Mouse (Mus musculus): ENCODE data around the gene N4bp2.

DNA sequence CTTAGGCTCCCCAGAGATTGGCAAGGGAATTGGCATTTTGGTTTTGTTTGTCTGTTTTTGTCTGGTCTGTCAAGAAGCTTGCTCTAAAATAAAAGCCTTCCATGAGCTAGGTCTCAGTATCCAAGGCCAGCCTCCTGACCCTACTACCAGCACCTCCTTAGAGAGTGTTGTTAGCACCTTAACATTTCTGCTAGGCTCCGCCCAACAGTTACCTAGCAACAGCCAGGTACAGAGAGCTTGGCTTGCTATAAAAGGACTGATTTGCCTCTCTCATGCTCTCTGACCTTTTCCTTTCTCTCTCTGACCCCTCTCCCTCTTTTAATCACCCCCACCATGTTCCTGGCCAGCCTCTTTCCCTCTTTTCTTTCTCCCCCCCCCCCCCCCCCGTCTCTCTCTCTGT lies 14.9 kb upstream of the N4bp2 start:
- TF ChIP-seq SMC3 (IDR thresholded peaks at IDR 0.05; ENCODE audit: low read depth, low read length), result no peak
- TF ChIP-seq KAT2A (conservative IDR thresholded peaks at IDR 0.05; ENCODE audit: low read depth, low read length), result no peak
- no peak for TF ChIP-seq HCFC1 (IDR thresholded peaks at IDR 0.05; ENCODE audit: low read depth, low read length)
- TF ChIP-seq POLR2A (IDR thresholded peaks at IDR 0.05; ENCODE audit: control insufficient read depth in 1 of 2, insufficient read depth in 1 of 2, low read depth in 1 of 2, low read length in 2 of 2, poor library complexity in 1 of 2), result no peak
- no peak for TF ChIP-seq CTCF (IDR thresholded peaks at IDR 0.05 in 2 of 3, conservative IDR thresholded peaks at IDR 0.05 in 1 of 3; ENCODE audit: control insufficient read depth in 1 of 3, insufficient read depth in 1 of 3, low read depth in 2 of 3, low read length in 3 of 3, poor library complexity in 1 of 3, severe bottlenecking in 1 of 3)
- no peak for TF ChIP-seq MAX (IDR thresholded peaks at IDR 0.05; ENCODE audit: low read length)
- TF ChIP-seq MAFK (IDR thresholded peaks at IDR 0.05; ENCODE audit: borderline replicate concordance, low read depth, low read length), result no peak
- TF ChIP-seq E2F4 (IDR thresholded peaks at IDR 0.05; ENCODE audit: borderline replicate concordance, low read depth, low read length), result no peak
- TF ChIP-seq SIN3A (IDR thresholded peaks at IDR 0.05; ENCODE audit: low read length), result no peak
- TF ChIP-seq ZC3H11A (IDR thresholded peaks at IDR 0.05; ENCODE audit: low read depth, low read length), result no peak

All from MEL (cell line).